ENCODE assay signal across 8 mouse cellular contexts in the genomic region with DNA sequence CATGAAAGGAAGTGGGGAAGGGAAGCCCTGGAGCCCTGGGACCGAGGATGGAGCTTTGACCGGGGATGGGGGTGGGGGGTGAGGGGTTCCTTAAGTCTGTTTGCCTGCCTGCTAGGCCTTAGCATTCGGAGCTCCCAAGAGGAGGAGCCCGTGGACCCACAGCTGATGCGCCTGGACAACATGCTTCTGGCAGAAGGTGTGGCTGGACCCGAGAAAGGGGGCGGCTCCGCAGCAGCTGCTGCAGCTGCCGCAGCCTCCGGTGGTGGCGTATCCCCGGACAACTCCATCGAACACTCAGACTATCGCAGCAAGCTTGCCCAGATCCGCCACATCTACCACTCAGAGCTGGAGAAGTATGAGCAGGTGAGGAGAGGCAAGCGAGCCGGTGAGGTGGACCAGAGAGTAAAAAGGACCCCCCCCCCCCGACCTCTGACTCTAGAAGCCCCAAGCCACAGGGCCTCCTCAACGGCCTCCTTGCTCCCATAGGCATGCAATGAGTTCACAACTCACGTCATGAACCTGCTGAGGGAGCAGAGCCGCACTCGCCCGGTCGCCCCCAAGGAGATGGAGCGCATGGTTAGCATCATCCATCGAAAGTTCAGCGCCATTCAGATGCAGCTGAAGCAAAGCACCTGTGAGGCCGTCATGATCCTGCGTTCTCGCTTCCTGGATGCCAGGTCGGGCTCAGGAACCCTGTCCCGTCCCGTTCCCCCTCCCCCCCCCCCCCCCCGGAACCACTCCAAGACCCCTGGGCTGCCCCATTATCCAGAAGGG. TPM values are rescaled to one million over a fixed set of nuclear protein-coding genes. Genes with fewer than 3 reads are reported as not detected.
A peak's percentile ranks its signal among the peaks of the same experiment; 100 is the strongest.
DNase-seq lines count a peak whose midpoint lies in the region; ATAC-seq and TF ChIP-seq lines count a peak whose summit lies in the region.

No protein-coding gene starts in this region.

- 45% methylated on average over 34 of the region's 34 CpGs for WGBS in kidney, adult 2 months
- WGBS in embryonic facial prominence, embryonic 11.5 days = 43% methylated on average over 32 of the region's 34 CpGs
- 40% methylated on average over 34 of the region's 34 CpGs for WGBS in intestine, embryonic 15.5 days
- WGBS in midbrain, embryonic 10.5 days = 58% methylated on average over 32 of the region's 34 CpGs

- H3K36me3 ChIP-seq in kidney, adult 2 months (ENCODE audit: control insufficient read depth, insufficient read depth, low read length) = peaks cover 4% of the 10 kb centered on the region; the same call in 1 of the 2 replicates
- H3K36me3 ChIP-seq in embryonic facial prominence, embryonic 11.5 days (replicated peaks; ENCODE audit: control insufficient read depth, insufficient read depth, low read depth, low read length) = peaks cover 3% of the 10 kb centered on the region; the same call in 1 of the 2 replicates
- peaks cover 12% of the 10 kb centered on the region for H3K36me3 ChIP-seq in intestine, embryonic 15.5 days
- peaks cover 32% of the 10 kb centered on the region for H3K36me3 ChIP-seq in midbrain, embryonic 10.5 days

- H3K4me2 ChIP-seq in embryonic facial prominence, embryonic 11.5 days (ENCODE audit: low read depth, low read length) = peak overlapping the region; percentile 93
- H3K4me2 ChIP-seq in intestine, embryonic 15.5 days (replicated peaks) = peak overlapping the region; percentile 82

- TF ChIP-seq CTCF in kidney, adult 2 months (conservative IDR thresholded peaks at IDR 0.05; ENCODE audit: insufficient read depth, insufficient read length, low read depth, low read length) = no peak

- ATAC-seq in embryonic facial prominence, embryonic 11.5 days (replicated peaks; ENCODE audit: insufficient number of reproducible peaks, low FRiP score, low TSS enrichment, low read depth) = no peak
- ATAC-seq in intestine, embryonic 15.5 days = no peak
- ATAC-seq in inflammation-experienced regulatory T-cells, adult 6 months = no peak

- no peak for DNase-seq in kidney, adult 2 months
- no peak for DNase-seq in kidney, adult 9 months
- DNase-seq in embryonic facial prominence, embryonic 11.5 days (ENCODE audit: low spot score) = peak; percentile 45
- DNase-seq in midbrain, embryonic 10.5 days (ENCODE audit: low spot score) = peak; percentile 46
- DNase-seq in left cerebral cortex, adult 9 months (ENCODE audit: low spot score in 2 of 2) = no peak
- DNase-seq in thymus, postnatal 4 days = no peak

- no peaks in the 10 kb centered on the region for H3K9me3 ChIP-seq in embryonic facial prominence, embryonic 11.5 days (replicated peaks; ENCODE audit: control insufficient read depth, low read length)
- H3K9me3 ChIP-seq in intestine, embryonic 15.5 days = no peaks in the 10 kb centered on the region
- H3K9me3 ChIP-seq in midbrain, embryonic 10.5 days (replicated peaks) = no peaks in the 10 kb centered on the region

- no peaks in the 10 kb centered on the region for H3K27me3 ChIP-seq in kidney, adult 2 months (replicated peaks; ENCODE audit: control insufficient read depth, insufficient read depth, low read length)
- H3K27me3 ChIP-seq in embryonic facial prominence, embryonic 11.5 days (ENCODE audit: control insufficient read depth, insufficient read depth, low read length) = no peaks in the 10 kb centered on the region
- no peaks in the 10 kb centered on the region for H3K27me3 ChIP-seq in intestine, embryonic 15.5 days (replicated peaks)
- no peaks in the 10 kb centered on the region for H3K27me3 ChIP-seq in midbrain, embryonic 10.5 days (ENCODE audit: low read depth, poor library complexity, severe bottlenecking)

- peaks cover 11% of the 10 kb centered on the region for H3K4me1 ChIP-seq in kidney, adult 2 months (ENCODE audit: control insufficient read depth, insufficient read depth, low read length)
- peaks cover 34% of the 10 kb centered on the region for H3K4me1 ChIP-seq in embryonic facial prominence, embryonic 11.5 days (ENCODE audit: control insufficient read depth, insufficient read depth, low read length)
- H3K4me1 ChIP-seq in intestine, embryonic 15.5 days (replicated peaks) = peaks cover 67% of the 10 kb centered on the region
- H3K4me1 ChIP-seq in midbrain, embryonic 10.5 days = peaks cover 95% of the 10 kb centered on the region

- H3K9ac ChIP-seq in embryonic facial prominence, embryonic 11.5 days (replicated peaks; ENCODE audit: low read length) = peak overlapping the region; percentile 98
- H3K9ac ChIP-seq in intestine, embryonic 15.5 days = peak overlapping the region; percentile 95

- peak overlapping the region; percentile 69 for H3K4me3 ChIP-seq in kidney, adult 2 months (ENCODE audit: insufficient read depth, low read depth, low read length)
- peak overlapping the region; percentile 91 for H3K4me3 ChIP-seq in embryonic facial prominence, embryonic 11.5 days (ENCODE audit: low read depth, low read length)
- peak overlapping the region; percentile 88 for H3K4me3 ChIP-seq in intestine, embryonic 15.5 days (replicated peaks)
- H3K4me3 ChIP-seq in midbrain, embryonic 10.5 days = peak overlapping the region; percentile 96

- no peak for TF ChIP-seq POLR2A in kidney, adult 2 months (IDR thresholded peaks at IDR 0.05; ENCODE audit: low read depth, low read length)

- H3K27ac ChIP-seq in kidney, adult 2 months (ENCODE audit: insufficient read depth, low read depth, low read length) = no peak overlapping the region
- 0 out of 2 replicates have a peak overlapping the region, but pooled peaks have one; percentile 25 for H3K27ac ChIP-seq in embryonic facial prominence, embryonic 11.5 days (replicated peaks; ENCODE audit: low read depth, low read length)
- H3K27ac ChIP-seq in intestine, embryonic 15.5 days = peak overlapping the region; percentile 97
- H3K27ac ChIP-seq in midbrain, embryonic 10.5 days (replicated peaks) = peak overlapping the region; percentile 100

RNA-seq across cellular contexts. Expression of gene Pbx2, which starts 2.9 kb away (rescaled TPM):
- 51.3 and 56.2 TPM in 2 replicates for polyA plus RNA-seq in kidney, adult 2 months (2012; rRNA removed)
- polyA plus RNA-seq in embryonic facial prominence, embryonic 11.5 days (2014; fragmentation: Nextera tagmentation; extraction: Ambion mirVana) = 17.9 and 21.2 TPM in 2 replicates
- polyA plus RNA-seq in intestine, embryonic 15.5 days (2015; fragmentation: Nextera tagmentation; extraction: Ambion mirVana) = 8.0 and 8.8 TPM in 2 replicates
- polyA plus RNA-seq in midbrain, embryonic 10.5 days (2016; fragmentation: Nextera tagmentation; extraction: Ambion mirVana) = 17.5 and 17.7 TPM in 2 replicates
- 10 to 100 TPM in 1 of 3 experiments, 1 to 10 TPM in 2; 4.1 to 11.8 (median 8.8) TPM for polyA plus RNA-seq in inflammation-experienced regulatory T-cells, adult 6 months (2017; shearing (Covaris generic))

RNA-seq across cellular contexts. Expression of gene Ager, which starts 3.7 kb away (rescaled TPM):
- polyA plus RNA-seq in kidney, adult 2 months (2012; rRNA removed) = 2.1 TPM in 2 replicates
- 0.64 and 1.2 TPM in 2 replicates for polyA plus RNA-seq in embryonic facial prominence, embryonic 11.5 days (2014; fragmentation: Nextera tagmentation; extraction: Ambion mirVana)
- polyA plus RNA-seq in intestine, embryonic 15.5 days (2015; fragmentation: Nextera tagmentation; extraction: Ambion mirVana) = 2.7 and 3.0 TPM in 2 replicates
- polyA plus RNA-seq in midbrain, embryonic 10.5 days (2016; fragmentation: Nextera tagmentation; extraction: Ambion mirVana) = 3.1 and 3.2 TPM in 2 replicates
- polyA plus RNA-seq in inflammation-experienced regulatory T-cells, adult 6 months (2017; shearing (Covaris generic)) = 1 to 10 TPM in 2 of 3 experiments, under 1 TPM in 1; 0.58 to 3.7 (median 2.3) TPM

RNA-seq across cellular contexts. Expression of gene Gpsm3, which starts 4.3 kb away (rescaled TPM):
- polyA plus RNA-seq in kidney, adult 2 months (2012; rRNA removed) = 10.3 and 12.8 TPM in 2 replicates
- 5.5 and 6.0 TPM in 2 replicates for polyA plus RNA-seq in embryonic facial prominence, embryonic 11.5 days (2014; fragmentation: Nextera tagmentation; extraction: Ambion mirVana)
- 10.1 TPM in 2 replicates for polyA plus RNA-seq in intestine, embryonic 15.5 days (2015; fragmentation: Nextera tagmentation; extraction: Ambion mirVana)
- 5.3 and 6.6 TPM in 2 replicates for polyA plus RNA-seq in midbrain, embryonic 10.5 days (2016; fragmentation: Nextera tagmentation; extraction: Ambion mirVana)
- 100 to 1,000 TPM; 236 to 278 (median 276) TPM for polyA plus RNA-seq in inflammation-experienced regulatory T-cells, adult 6 months (2017; shearing (Covaris generic))

RNA-seq across cellular contexts. Expression of gene Rnf5, which starts 9.6 kb away (rescaled TPM):
- 208 and 256 TPM in 2 replicates for polyA plus RNA-seq in kidney, adult 2 months (2012; rRNA removed)
- polyA plus RNA-seq in embryonic facial prominence, embryonic 11.5 days (2014; fragmentation: Nextera tagmentation; extraction: Ambion mirVana) = 117 and 118 TPM in 2 replicates
- 165 and 174 TPM in 2 replicates for polyA plus RNA-seq in intestine, embryonic 15.5 days (2015; fragmentation: Nextera tagmentation; extraction: Ambion mirVana)
- polyA plus RNA-seq in midbrain, embryonic 10.5 days (2016; fragmentation: Nextera tagmentation; extraction: Ambion mirVana) = 202 and 233 TPM in 2 replicates
- 10 to 100 TPM; 41.2 to 71.2 (median 59.5) TPM for polyA plus RNA-seq in inflammation-experienced regulatory T-cells, adult 6 months (2017; shearing (Covaris generic))

RNA-seq across cellular contexts. Expression of gene Agpat1, which starts 10.1 kb away (rescaled TPM):
- polyA plus RNA-seq in kidney, adult 2 months (2012; rRNA removed) = 245 and 294 TPM in 2 replicates
- 55.3 and 59.8 TPM in 2 replicates for polyA plus RNA-seq in embryonic facial prominence, embryonic 11.5 days (2014; fragmentation: Nextera tagmentation; extraction: Ambion mirVana)
- 51.2 and 60.8 TPM in 2 replicates for polyA plus RNA-seq in intestine, embryonic 15.5 days (2015; fragmentation: Nextera tagmentation; extraction: Ambion mirVana)
- 66.0 and 70.1 TPM in 2 replicates for polyA plus RNA-seq in midbrain, embryonic 10.5 days (2016; fragmentation: Nextera tagmentation; extraction: Ambion mirVana)
- 10 to 100 TPM; 14.5 to 20.8 (median 19.4) TPM for polyA plus RNA-seq in inflammation-experienced regulatory T-cells, adult 6 months (2017; shearing (Covaris generic))

Comparison
In these comparisons a context has a peak if more than half of its experiments do, and no peak if none do; other contexts are left out.
1. DNase-seq: peak in embryonic facial prominence, embryonic 11.5 days (single experiment) and midbrain, embryonic 10.5 days (single experiment); none in kidney, adult 2 months (single experiment), kidney, adult 9 months (single experiment), left cerebral cortex, adult 9 months (0 of 2) and thymus, postnatal 4 days (single experiment).
2. RNA of gene Gpsm3, which starts 4.3 kb away (polyA plus RNA-seq): 236 to 278 TPM in inflammation-experienced regulatory T-cells, adult 6 months; 10.3 to 12.8 TPM in kidney, adult 2 months, 10.1 TPM in intestine, embryonic 15.5 days, 5.5 to 6.0 TPM in embryonic facial prominence, embryonic 11.5 days and 5.3 to 6.6 TPM in midbrain, embryonic 10.5 days; every median in the first group is over 10 times any median in the second.
3. Peak in every context shown above with its lines, with median percentiles within 50 percentile points of each other: H3K4me3 ChIP-seq.